ENCODE assay signal across 16 mouse cellular contexts in genomic region chr12:78640086-78640485, GRCm38 (mm10). TPM values are rescaled to one million over a fixed set of nuclear protein-coding genes. Genes with fewer than 3 reads are reported as not detected.
DNase-seq lines count a peak whose midpoint lies in the region; ATAC-seq and TF ChIP-seq lines count a peak whose summit lies in the region.
"Had no signal": no experiment of that assay in that cellular context is flagged by ENCODE, and none has a peak within 500 bp of the region (broad histone marks: within the 10 kb centered on the region; RNA-seq: fewer than 3 reads in every experiment).

No protein-coding gene starts in this region.

- no peak for ATAC-seq in heart, embryonic 11.5 days (replicated peaks; ENCODE audit: insufficient number of reproducible peaks, low FRiP score, low TSS enrichment)
- peak; percentile 75 for ATAC-seq in lung, postnatal 0 days
- no peak for ATAC-seq in hindbrain, postnatal 0 days
- ATAC-seq: midbrain, embryonic 15.5 days had no signal

- no peaks in the 10 kb centered on the region for H3K9me3 ChIP-seq in heart, embryonic 11.5 days (replicated peaks; ENCODE audit: control insufficient read depth, low read length)
- no peaks in the 10 kb centered on the region for H3K9me3 ChIP-seq in lung, postnatal 0 days (ENCODE audit: low read length)
- H3K9me3 ChIP-seq in hindbrain, postnatal 0 days (ENCODE audit: low read length): no peaks in the 10 kb centered on the region
- H3K9me3 ChIP-seq: midbrain, embryonic 15.5 days had no signal

- H3K27me3 ChIP-seq in heart, embryonic 11.5 days (ENCODE audit: control insufficient read depth, insufficient read depth, low read length): no peaks in the 10 kb centered on the region
- H3K27me3 ChIP-seq in lung, postnatal 0 days (replicated peaks; ENCODE audit: insufficient read depth, low read length): no peaks in the 10 kb centered on the region
- no peaks in the 10 kb centered on the region for H3K27me3 ChIP-seq in hindbrain, postnatal 0 days (ENCODE audit: insufficient read depth, low read length)
- H3K27me3 ChIP-seq: midbrain, embryonic 15.5 days had no signal

- intact Hi-C loops in left cerebral cortex, postnatal 36 days (cut with DNase I): no loop called here

- peaks cover 3% of the 10 kb centered on the region; the same call in 1 of the 2 replicates for H3K4me1 ChIP-seq in lung, adult 2 months (ENCODE audit: control insufficient read depth, insufficient read depth, low read length)
- H3K4me1 ChIP-seq in heart, embryonic 11.5 days (ENCODE audit: control insufficient read depth, insufficient read depth, low read length): peaks cover 9% of the 10 kb centered on the region; the same call in 1 of the 2 replicates
- peaks cover 9% of the 10 kb centered on the region; the same call in 1 of the 2 replicates for H3K4me1 ChIP-seq in lung, postnatal 0 days (ENCODE audit: insufficient read depth, low read depth, low read length)
- no peaks in the 10 kb centered on the region for H3K4me1 ChIP-seq in hindbrain, postnatal 0 days (ENCODE audit: insufficient read depth, low read length)
- H3K4me1 ChIP-seq: midbrain, embryonic 15.5 days had no signal

- 31% methylated on average over 2 of the region's 2 CpGs for WGBS in lung, adult 2 months
- WGBS in heart, embryonic 11.5 days (ENCODE audit: insufficient replicate concordance): 4% methylated on average over 2 of the region's 2 CpGs
- WGBS in lung, postnatal 0 days: 11% methylated on average over 2 of the region's 2 CpGs
- 69% methylated on average over 2 of the region's 2 CpGs for WGBS in hindbrain, postnatal 0 days

- H3K27ac ChIP-seq in heart, embryonic 11.5 days (ENCODE audit: low read depth, low read length): peak overlapping the region; percentile 70
- H3K27ac ChIP-seq in lung, postnatal 0 days (ENCODE audit: low read length): 0 out of 2 replicates have a peak overlapping the region, but pooled peaks have one; percentile 20
- no peak overlapping the region for H3K27ac ChIP-seq in hindbrain, postnatal 0 days
- H3K27ac ChIP-seq: hindbrain, embryonic 14.5 days; midbrain, embryonic 15.5 days had no signal

- no peak overlapping the region for H3K9ac ChIP-seq in heart, embryonic 11.5 days (ENCODE audit: low read depth, low read length)
- H3K9ac ChIP-seq in lung, postnatal 0 days (replicated peaks; ENCODE audit: low read depth): no peak overlapping the region
- no peak overlapping the region for H3K9ac ChIP-seq in hindbrain, postnatal 0 days (replicated peaks; ENCODE audit: low read length)
- H3K9ac ChIP-seq: hindbrain, embryonic 14.5 days; midbrain, embryonic 15.5 days had no signal

- no peak for TF ChIP-seq CTCF in lung, adult 2 months (IDR thresholded peaks at IDR 0.05; ENCODE audit: insufficient read depth, low read length)
- TF ChIP-seq CTCF in lung, postnatal 0 days (IDR thresholded peaks at IDR 0.05): no peak
- TF ChIP-seq CTCF in hindbrain, postnatal 0 days (IDR thresholded peaks at IDR 0.05; ENCODE audit: low read depth): no peak

- no peak overlapping the region for H3K4me3 ChIP-seq in lung, adult 2 months (replicated peaks; ENCODE audit: extremely low read depth, low read depth, low read length)
- no peak overlapping the region for H3K4me3 ChIP-seq in heart, embryonic 11.5 days (ENCODE audit: low read depth, low read length)
- no peak overlapping the region for H3K4me3 ChIP-seq in lung, postnatal 0 days (ENCODE audit: low read depth, low read length)
- no peak overlapping the region for H3K4me3 ChIP-seq in hindbrain, postnatal 0 days (ENCODE audit: low read length)
- H3K4me3 ChIP-seq: midbrain, embryonic 15.5 days had no signal

- H3K4me2 ChIP-seq in heart, embryonic 11.5 days: no peak overlapping the region
- no peak overlapping the region for H3K4me2 ChIP-seq in lung, postnatal 0 days (replicated peaks; ENCODE audit: low read depth, low read length)
- H3K4me2 ChIP-seq in hindbrain, postnatal 0 days (ENCODE audit: low read depth, low read length): no peak overlapping the region
- H3K4me2 ChIP-seq: hindbrain, embryonic 14.5 days; midbrain, embryonic 15.5 days had no signal

- peak; percentile 33 to 36 for DNase-seq in adrenal gland, adult (ENCODE audit: inconsistent age in 2 of 2, low spot score in 1 of 2)
- DNase-seq in adrenal gland, adult 8-10 months: no peak
- peak; percentile 12 to 38 for DNase-seq in lung, adult 18-20 months
- DNase-seq in lung, adult 2 months: no peak
- peak; percentile 64 for DNase-seq in lung, postnatal 0 days (ENCODE audit: low spot score)
- DNase-seq in hindbrain, postnatal 0 days (ENCODE audit: low spot score): no peak
- DNase-seq in left cerebral cortex, postnatal 36 days (ENCODE audit: low spot score in 2 of 2): no peak
- DNase-seq: cerebellum, adult 8-10 months; kidney, adult 8-10 months; right cerebral cortex, postnatal 4 days; thymus, adult 18-20 months had no signal

- TF ChIP-seq POLR2A in lung, adult 2 months (IDR thresholded peaks at IDR 0.05; ENCODE audit: borderline replicate concordance, extremely low read depth, low read depth, low read length): no peak

- peak; percentile 73 for TF ChIP-seq EP300 in lung, postnatal 0 days (IDR thresholded peaks at IDR 0.05)

- no peaks in the 10 kb centered on the region for H3K36me3 ChIP-seq in heart, embryonic 11.5 days (ENCODE audit: control insufficient read depth, insufficient read depth, low read length)
- H3K36me3 ChIP-seq in lung, postnatal 0 days (ENCODE audit: insufficient read depth, low read length): no peaks in the 10 kb centered on the region
- H3K36me3 ChIP-seq in hindbrain, postnatal 0 days (ENCODE audit: insufficient read depth, low read length): no peaks in the 10 kb centered on the region
- H3K36me3 ChIP-seq: midbrain, embryonic 15.5 days had no signal

RNA-seq across cellular contexts. Expression of gene Fam71d, which starts 51.2 kb away (rescaled TPM):
- total RNA-seq in adrenal gland, adult 8-10 months (2022): 1 to 10 TPM in 1 of 4 experiments, under 1 TPM in 1, not detected in 2; 0.20 to 1.2 TPM
- 0.07 and 0.25 TPM in 2 replicates for polyA plus RNA-seq in lung, adult 2 months (2012; rRNA removed)
- polyA plus RNA-seq in heart, embryonic 11.5 days (2014; fragmentation: Nextera tagmentation; extraction: Ambion mirVana): not detected in 2 replicates
- polyA plus RNA-seq in lung, postnatal 0 days (2015; fragmentation: Nextera tagmentation; extraction: Ambion mirVana): 0.17 and 0.31 TPM in 2 replicates
- total RNA-seq in hindbrain, postnatal 0 days (2014; rRNA removed): not detected in 2 replicates
- polyA plus RNA-seq in hindbrain, postnatal 0 days (2015; fragmentation: Nextera tagmentation; extraction: Ambion mirVana): 0.23 TPM in 1 of 2 replicates, not detected in the other
- 1 to 10 TPM in 1 of 2 experiments, under 1 TPM in 1; 0.57 to 1.2 TPM for total RNA-seq in left cerebral cortex, postnatal 36 days (2021)
- total RNA-seq: liver, adult 2 months; megakaryocyte progenitor cell, adult 5-6 weeks had no signal
- polyA plus RNA-seq: liver, adult 2 months had no signal

Comparison
In these comparisons a context has a peak if more than half of its experiments do, and no peak if none do; other contexts are left out.
1. DNase-seq: peak in adrenal gland, adult (2 of 2), lung, adult 18-20 months (2 of 2) and lung, postnatal 0 days (single experiment); none in adrenal gland, adult 8-10 months (single experiment), lung, adult 2 months (single experiment), hindbrain, postnatal 0 days (single experiment) and left cerebral cortex, postnatal 36 days (0 of 2).